Mouse (Mus musculus): ENCODE data around the gene Uggt1.

Uggt1 gene

DNA sequence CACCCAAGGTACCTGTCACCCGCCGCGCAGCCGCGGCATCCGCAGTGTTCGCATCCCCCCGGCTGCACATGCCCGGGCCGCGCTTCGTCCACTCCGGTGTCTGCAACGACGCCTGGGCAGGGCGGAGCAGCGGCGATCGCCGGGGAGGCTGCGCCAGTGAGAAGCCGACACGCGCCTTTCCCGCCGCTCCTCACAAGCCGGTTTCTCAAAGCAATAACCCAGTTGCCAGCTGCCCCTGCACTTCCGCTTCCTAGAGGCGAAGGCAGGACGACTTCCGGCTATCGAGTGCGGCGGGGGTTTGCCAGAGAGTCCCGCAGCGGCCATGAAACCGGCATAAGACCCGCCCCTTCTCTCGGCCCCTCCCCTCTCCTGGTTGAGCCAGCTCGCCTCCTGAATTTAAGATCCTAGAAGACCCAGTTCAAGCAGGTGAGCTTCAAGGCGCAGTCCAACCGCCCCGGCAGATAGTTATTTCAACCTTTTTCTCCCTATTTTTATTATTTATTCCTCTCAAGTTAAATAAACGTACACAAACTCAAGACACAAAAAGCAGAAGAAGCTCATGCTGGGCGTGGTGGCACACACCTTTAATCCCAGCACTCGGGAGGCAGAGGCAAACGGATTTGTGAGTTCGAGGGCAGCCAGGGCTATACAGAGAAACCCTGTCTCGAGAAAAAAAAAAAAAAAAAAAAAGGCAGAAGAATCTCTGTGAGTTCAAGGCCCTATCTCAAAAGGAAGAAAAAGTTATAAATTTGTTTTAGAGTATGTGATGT is at the start of gene Uggt1:
Uggt1 (minus strand) TSS at position 663 of the 770 bp plus-strand sequence.
- DNase-seq (ENCODE audit: low spot score) = peak; percentile 75

DNA sequence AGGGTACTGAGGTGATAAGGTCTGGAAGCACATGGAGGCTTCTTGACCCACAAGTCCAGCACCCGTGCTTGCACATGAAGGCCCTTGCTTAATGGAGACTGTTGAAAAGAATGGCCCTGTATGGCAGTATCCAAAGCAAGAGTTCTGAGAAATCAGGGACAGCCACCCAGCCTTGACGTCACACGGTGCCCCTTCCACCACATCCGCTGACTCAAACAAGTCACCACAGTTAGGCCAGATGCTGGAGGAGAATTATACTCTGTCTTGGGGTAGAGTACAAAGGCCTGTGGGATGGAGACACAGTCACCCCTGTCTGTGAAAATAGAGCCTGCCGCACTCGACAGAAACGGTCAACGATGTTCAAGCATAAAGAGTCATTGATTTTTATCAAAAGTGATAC is 49.0 kb upstream of the Uggt1 start:
- no peak for DNase-seq (ENCODE audit: low spot score)

- DNase-seq (ENCODE audit: low spot score) = no peak
Observed at GRCm38 (mm10) chr1:36281849-36282248, 37.3 kb upstream of the Uggt1 start.

- DNase-seq (ENCODE audit: low spot score) = no peak
Observed at GRCm38 (mm10) chr1:36280938-36281337, 36.4 kb upstream of the Uggt1 start.

GRCm38 (mm10) chr1:36279202-36279601 is 34.7 kb upstream of the Uggt1 start:
- peak; percentile 69 for DNase-seq (ENCODE audit: low spot score)

DNA sequence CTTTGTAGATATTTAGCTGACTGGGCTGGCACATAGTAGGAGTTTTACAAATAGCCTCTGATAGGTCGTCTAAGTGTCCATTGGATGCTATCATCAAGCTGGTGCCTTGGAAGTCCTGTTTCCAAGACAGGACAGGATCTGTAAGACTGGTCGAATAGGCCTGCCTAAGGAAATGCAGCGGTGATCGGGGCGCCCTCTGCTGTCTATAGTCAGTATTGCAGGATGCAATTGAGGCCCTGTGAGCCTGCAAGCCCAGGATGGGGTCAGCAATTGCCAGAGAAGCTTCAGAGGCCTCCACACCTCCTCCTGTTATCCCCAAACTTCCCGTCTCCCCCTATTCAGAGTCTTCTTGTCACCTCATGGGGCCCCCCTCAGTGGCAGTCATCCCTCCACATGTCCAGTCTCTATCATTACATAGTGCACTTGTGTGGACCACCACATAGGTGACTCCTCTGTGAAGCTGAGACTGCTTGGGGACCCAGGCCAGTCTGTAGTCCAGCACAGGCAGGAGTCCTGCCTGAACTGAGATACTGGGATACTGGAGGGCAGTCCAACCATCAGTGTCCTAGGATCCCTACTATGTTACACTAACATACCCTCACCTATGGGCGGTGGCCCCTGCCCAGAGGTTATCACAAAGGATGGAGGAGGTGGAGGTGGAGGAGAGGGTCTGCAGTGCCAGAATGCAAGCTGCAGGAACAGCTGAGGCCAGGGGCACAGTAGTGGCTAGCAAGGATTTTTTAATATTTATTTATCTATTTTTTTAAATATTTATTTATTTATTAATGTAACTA is 32.9 kb upstream of the Uggt1 start:
- DNase-seq (ENCODE audit: low spot score) = peak; percentile 71

DNA sequence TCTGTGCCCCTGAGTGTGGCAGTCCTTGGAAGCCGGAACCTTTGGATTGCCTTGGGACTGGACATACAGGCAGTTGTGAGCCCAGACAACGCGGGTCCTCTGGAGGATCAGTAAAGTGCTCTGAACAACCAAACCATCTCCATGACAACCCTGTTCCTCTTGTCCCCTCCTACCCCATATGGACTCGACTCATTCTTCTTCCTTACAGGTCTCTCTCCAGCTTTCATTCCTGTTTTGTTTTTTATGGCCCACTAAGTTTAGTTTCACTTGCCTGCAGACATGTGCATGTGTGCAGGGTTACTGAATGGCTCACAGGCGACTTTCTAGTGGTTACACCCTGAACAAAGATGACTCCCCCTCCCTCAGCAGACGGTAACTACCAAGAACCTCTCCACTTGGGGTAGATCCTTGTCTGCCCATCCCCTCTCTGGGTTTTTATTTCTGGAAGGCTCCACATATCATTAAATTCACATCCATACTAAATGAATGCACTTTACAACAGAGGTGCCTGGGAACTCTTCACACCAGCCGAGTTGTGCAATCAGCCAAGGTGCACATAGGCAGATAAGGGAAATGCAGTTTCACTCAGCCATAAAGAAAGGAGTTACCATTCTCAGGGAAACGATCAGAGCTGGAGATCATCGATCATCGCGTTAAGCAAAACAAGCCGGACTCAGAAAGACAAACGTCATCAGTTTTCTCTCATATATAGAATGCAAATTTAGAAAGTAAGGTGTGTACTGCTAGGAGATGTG is 31.3 kb upstream of the Uggt1 start:
- no peak for DNase-seq (ENCODE audit: low spot score)

GRCm38 (mm10) chr1:36274455-36274854 is 29.9 kb upstream of the Uggt1 start, which contains the start of gene Neurl3:
TSS of gene Neurl3 (minus strand) at chr1:36274679.
- DNase-seq (ENCODE audit: low spot score) = no peak

DNA sequence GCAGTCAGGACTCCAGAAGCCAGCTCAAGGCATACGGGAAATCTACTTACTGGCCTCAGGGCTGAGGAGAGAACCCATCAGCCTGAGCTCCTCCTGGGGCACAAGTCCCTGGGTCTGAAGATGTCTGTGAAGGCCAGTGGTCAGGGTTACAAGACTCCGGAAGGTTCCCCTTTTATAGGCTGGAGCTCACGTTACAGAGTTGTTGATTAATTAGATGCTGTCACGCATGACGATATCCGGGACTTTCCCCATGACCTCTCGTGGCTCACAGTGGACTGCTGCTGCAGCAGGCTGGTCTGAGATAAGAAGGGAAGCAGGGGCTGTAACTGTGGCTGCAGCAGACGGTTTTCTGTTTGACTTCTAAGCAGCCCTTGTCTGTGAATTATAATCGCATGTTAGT is 28.8 kb upstream of the Uggt1 start:
- DNase-seq (ENCODE audit: low spot score) = no peak

- no peak for DNase-seq (ENCODE audit: low spot score)
Observed at GRCm38 (mm10) chr1:36272546-36272945, 28.0 kb upstream of the Uggt1 start.

- DNase-seq (ENCODE audit: low spot score) = no peak
Observed at GRCm38 (mm10) chr1:36271516-36272230, 27.2 kb upstream of the Uggt1 start.

- DNase-seq (ENCODE audit: low spot score) = no peak
Observed at GRCm38 (mm10) chr1:36270666-36271065, 26.1 kb upstream of the Uggt1 start.

GRCm38 (mm10) chr1:36269121-36269795 is 24.7 kb upstream of the Uggt1 start:
- DNase-seq (ENCODE audit: low spot score) = no peak

GRCm38 (mm10) chr1:36267595-36267994 is 23.1 kb upstream of the Uggt1 start:
- DNase-seq (ENCODE audit: low spot score) = no peak

DNA sequence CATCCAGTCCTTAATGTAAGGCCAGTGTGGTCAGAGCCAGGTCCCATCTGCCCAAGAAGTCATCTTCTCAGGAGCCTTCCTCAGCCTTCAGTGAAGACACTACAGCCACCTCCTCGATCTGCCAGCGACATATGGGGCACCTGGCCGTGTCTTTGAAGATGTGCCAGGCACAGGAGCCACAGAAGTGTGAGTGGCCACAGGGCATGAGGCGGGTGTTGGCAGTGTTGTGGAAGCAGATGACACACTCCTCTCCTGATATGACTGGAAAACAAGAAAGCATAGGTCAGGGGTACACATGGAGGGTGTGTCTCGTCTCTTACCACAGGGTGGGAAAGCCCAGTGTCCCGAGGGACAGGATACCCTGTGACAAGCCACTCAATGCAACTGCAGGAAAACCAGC is 21.8 kb upstream of the Uggt1 start:
- DNase-seq (ENCODE audit: low spot score) = no peak

DNA sequence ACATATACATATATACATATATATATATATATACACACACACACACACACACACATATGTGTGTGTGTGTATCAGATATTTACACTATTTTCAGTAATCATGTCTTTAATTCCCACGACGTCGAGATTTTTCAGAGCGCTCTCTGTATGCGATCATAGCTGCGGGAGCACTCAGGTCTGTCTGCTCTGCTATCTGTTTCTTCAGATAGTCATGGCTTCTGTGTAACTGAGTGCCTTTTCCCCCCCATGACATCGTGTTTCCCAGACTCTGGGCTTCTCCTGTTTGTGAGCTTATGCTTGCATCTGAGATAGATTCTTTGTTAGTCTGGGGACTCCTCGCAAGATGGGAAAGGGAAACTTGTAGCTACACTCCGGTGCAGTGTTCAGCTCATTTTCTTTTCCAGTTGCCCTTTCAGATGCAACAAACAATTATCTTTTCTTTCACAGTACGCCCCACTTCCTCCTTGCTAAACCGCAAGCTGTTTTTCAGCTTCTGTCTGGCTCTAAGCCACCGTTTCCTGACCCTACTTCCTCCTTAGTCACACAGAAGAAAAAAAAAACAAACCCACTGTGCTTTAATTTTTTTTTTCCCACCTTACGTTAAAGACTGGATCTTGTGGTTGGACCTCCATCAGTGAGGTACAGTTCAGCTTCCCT is 19.4 kb upstream of the Uggt1 start:
- DNase-seq (ENCODE audit: low spot score) = no peak

GRCm38 (mm10) chr1:36261708-36262504 is 17.4 kb upstream of the Uggt1 start:
- no peak for DNase-seq (ENCODE audit: low spot score)

DNA sequence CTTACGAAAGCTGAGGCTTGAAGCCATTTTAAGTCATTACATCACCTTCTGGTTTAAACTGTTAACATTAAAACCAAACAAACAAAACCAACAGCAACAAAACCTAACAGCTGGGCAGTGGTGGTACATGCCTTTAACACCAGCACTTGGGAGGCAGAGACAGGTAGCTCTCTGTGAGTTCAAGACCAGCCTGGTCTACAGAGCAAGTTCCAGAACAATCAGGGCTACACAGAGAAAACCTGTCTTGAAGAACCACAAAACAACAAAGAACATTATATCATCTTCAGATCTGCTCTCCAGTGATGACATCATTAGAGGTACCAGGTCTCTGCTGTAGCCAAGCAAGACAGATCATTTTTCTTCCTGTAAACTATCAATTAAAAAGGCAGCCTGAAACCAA is 15.9 kb upstream of the Uggt1 start:
- no peak for DNase-seq (ENCODE audit: low spot score)

GRCm38 (mm10) chr1:36259281-36259680 is 14.8 kb upstream of the Uggt1 start:
- DNase-seq (ENCODE audit: low spot score) = no peak

DNA sequence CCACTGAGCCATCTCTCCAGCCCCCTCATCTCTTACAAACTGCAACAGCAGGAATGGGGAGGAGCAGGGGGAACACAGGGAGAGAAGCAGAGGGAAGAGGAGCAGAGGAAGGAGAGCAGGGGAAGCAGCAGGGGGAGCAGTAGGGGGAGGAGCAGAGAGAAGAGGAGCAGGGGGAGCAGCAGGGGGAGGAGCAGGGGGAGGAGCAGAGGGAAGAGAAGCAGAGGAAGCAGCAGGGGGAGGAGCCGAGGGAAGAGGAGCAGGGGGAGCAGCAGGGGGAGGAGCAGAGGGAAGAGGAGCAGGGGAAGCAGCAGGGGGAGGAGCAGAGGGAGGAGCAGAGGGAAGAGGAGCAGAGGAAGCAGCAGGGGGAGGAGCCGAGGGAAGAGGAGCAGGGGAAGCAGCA is 14.1 kb upstream of the Uggt1 start:
- DNase-seq (ENCODE audit: low spot score) = no peak
